In genomic region chr1:38627683-38628361, GRCm38 (mm10) we compare ENCODE assay signal across 8 mouse cellular contexts. TPM values are rescaled to one million over a fixed set of nuclear protein-coding genes. Genes with fewer than 3 reads are reported as not detected.
A peak's percentile ranks its signal among the peaks of the same experiment; 100 is the strongest.
DNase-seq lines count a peak whose midpoint lies in the region; ATAC-seq and TF ChIP-seq lines count a peak whose summit lies in the region.

No protein-coding gene starts in this region.

- 3% methylated on average over 39 of the region's 42 CpGs for WGBS in forebrain, postnatal 0 days
- WGBS in hindbrain, embryonic 16.5 days = under 1% methylated on average over 29 of the region's 42 CpGs
- WGBS in neural tube, embryonic 13.5 days = 1% methylated on average over 41 of the region's 42 CpGs

- H3K4me2 ChIP-seq in forebrain, postnatal 0 days (ENCODE audit: low read depth) = peak overlapping the region; percentile 71
- peak overlapping the region; percentile 84 for H3K4me2 ChIP-seq in hindbrain, embryonic 16.5 days (ENCODE audit: low read length)
- H3K4me2 ChIP-seq in neural tube, embryonic 13.5 days = peak overlapping the region; percentile 84

- peak overlapping the region; percentile 84 for H3K9ac ChIP-seq in forebrain, postnatal 0 days
- H3K9ac ChIP-seq in hindbrain, embryonic 16.5 days (ENCODE audit: low read depth, low read length) = peak overlapping the region; percentile 97
- peak overlapping the region; percentile 97 for H3K9ac ChIP-seq in neural tube, embryonic 13.5 days

- peak; percentile 23 for DNase-seq in gastrocnemius, postnatal 10 days
- no peak for DNase-seq in gastrocnemius, adult 8-10 months (ENCODE audit: low spot score in 2 of 2)
- DNase-seq in NIH3T3 (ENCODE audit: low read depth) (peak; percentile 22), liver (peak; percentile 21)
- DNase-seq in forebrain, postnatal 0 days = peak; percentile 75
- DNase-seq in spleen, postnatal 14 days (ENCODE audit: low spot score in 2 of 2) = no peak

- ATAC-seq in forebrain, postnatal 0 days = peak; percentile 63
- peak; percentile 61 for ATAC-seq in hindbrain, embryonic 16.5 days
- ATAC-seq in neural tube, embryonic 13.5 days (ENCODE audit: low read depth) = peak; percentile 76

- H3K4me1 ChIP-seq in forebrain, postnatal 0 days (ENCODE audit: insufficient read depth) = peaks cover 24% of the 10 kb centered on the region
- peaks cover 27% of the 10 kb centered on the region for H3K4me1 ChIP-seq in hindbrain, embryonic 16.5 days (ENCODE audit: control insufficient read depth, insufficient read depth, low read depth, low read length)
- H3K4me1 ChIP-seq in neural tube, embryonic 13.5 days (replicated peaks) = peaks cover 72% of the 10 kb centered on the region

- no peak; the same call in 1 of the 2 replicates for TF ChIP-seq CTCF in forebrain, postnatal 0 days (IDR thresholded peaks at IDR 0.05; ENCODE audit: low read depth)

- no peaks in the 10 kb centered on the region for H3K27me3 ChIP-seq in forebrain, postnatal 0 days (ENCODE audit: insufficient read depth, low read length)
- no peaks in the 10 kb centered on the region for H3K27me3 ChIP-seq in hindbrain, embryonic 16.5 days (replicated peaks; ENCODE audit: control insufficient read depth, insufficient read depth, low read length)
- H3K27me3 ChIP-seq in neural tube, embryonic 13.5 days = peaks cover 2% of the 10 kb centered on the region; the same call in 1 of the 2 replicates

- peak overlapping the region; percentile 90 for H3K4me3 ChIP-seq in forebrain, postnatal 0 days (ENCODE audit: low read depth, low read length)
- peak overlapping the region; percentile 85 for H3K4me3 ChIP-seq in hindbrain, embryonic 16.5 days (ENCODE audit: low read length)
- H3K4me3 ChIP-seq in neural tube, embryonic 13.5 days = peak overlapping the region; percentile 93

- no peaks in the 10 kb centered on the region for H3K9me3 ChIP-seq in forebrain, postnatal 0 days (ENCODE audit: low read length)
- H3K9me3 ChIP-seq in hindbrain, embryonic 16.5 days (ENCODE audit: control insufficient read depth, low read length) = no peaks in the 10 kb centered on the region
- H3K9me3 ChIP-seq in neural tube, embryonic 13.5 days = no peaks in the 10 kb centered on the region

- H3K36me3 ChIP-seq in forebrain, postnatal 0 days (ENCODE audit: insufficient read depth) = 0 out of 2 replicates have a peak, but pooled peaks cover 3% of the 10 kb centered on the region
- H3K36me3 ChIP-seq in hindbrain, embryonic 16.5 days (ENCODE audit: control insufficient read depth, insufficient read depth, low read length) = no peaks in the 10 kb centered on the region
- H3K36me3 ChIP-seq in neural tube, embryonic 13.5 days = no peaks in the 10 kb centered on the region

- peak overlapping the region; percentile 95 for H3K27ac ChIP-seq in forebrain, postnatal 0 days (ENCODE audit: low read depth, low read length)
- H3K27ac ChIP-seq in hindbrain, embryonic 16.5 days (ENCODE audit: low read depth, low read length) = peak overlapping the region; percentile 96
- H3K27ac ChIP-seq in neural tube, embryonic 13.5 days (replicated peaks) = peak overlapping the region; percentile 98

RNA-seq across cellular contexts. Expression of gene Aff3, which starts 36.9 kb away (rescaled TPM):
- 1 to 10 TPM; 5.0 to 7.4 TPM for total RNA-seq in gastrocnemius, postnatal 10 days (2021)
- 1 to 10 TPM; 1.0 to 6.1 (median 1.3) TPM for total RNA-seq in gastrocnemius, adult 8-10 months (2022)
- 85.1 and 102 TPM in 2 replicates for total RNA-seq in forebrain, postnatal 0 days (2014; rRNA removed)
- polyA plus RNA-seq in forebrain, postnatal 0 days (2015; fragmentation: Nextera tagmentation; extraction: Ambion mirVana) = 20.6 and 21.8 TPM in 2 replicates
- 8.4 TPM in 2 replicates for polyA plus RNA-seq in hindbrain, embryonic 16.5 days (2015; fragmentation: Nextera tagmentation; extraction: Ambion mirVana)
- 32.1 and 32.3 TPM in 2 replicates for polyA plus RNA-seq in neural tube, embryonic 13.5 days (2015; fragmentation: Nextera tagmentation; extraction: Ambion mirVana)

Comparison
In these comparisons a context has a peak if more than half of its experiments do, and no peak if none do; other contexts are left out.
1. DNase-seq: peak in gastrocnemius, postnatal 10 days (single experiment), NIH3T3 (single experiment), forebrain, postnatal 0 days (single experiment) and liver (single experiment); none in gastrocnemius, adult 8-10 months (0 of 2) and spleen, postnatal 14 days (0 of 2).
2. RNA of gene Aff3, which starts 36.9 kb away (total RNA-seq): 85.1 to 102 TPM in forebrain, postnatal 0 days; 5.0 to 7.4 TPM in gastrocnemius, postnatal 10 days and 1.0 to 6.1 TPM in gastrocnemius, adult 8-10 months; every median in the first group is over 10 times any median in the second.
3. Peak in every context shown above with its lines, with median percentiles within 50 percentile points of each other: ATAC-seq, H3K27ac ChIP-seq, H3K4me2 ChIP-seq, H3K4me3 ChIP-seq and H3K9ac ChIP-seq.